Mouse (Mus musculus) megakaryocyte, adult 5-6 weeks (primary cell): ENCODE data around the gene AL607142.1. TPM values are rescaled to one million over a fixed set of nuclear protein-coding genes. Genes with fewer than 3 reads are reported as not detected.
A peak's percentile ranks its signal among the peaks of the same experiment; 100 is the strongest.

Source experiments
- ATAC-seq: 2 replicates; pipeline ENCODE4 v1.8.0; 2016; ENCODE audit warnings: mild to moderate bottlenecking, inconsistent platforms; ENCODE audit not compliant: poor library complexity, severe bottlenecking
- total RNA-seq, 2 experiments: library from RNA; stranded (forward) in 1 of 2; stranded (reverse) in 1 of 2; fragments of 153-499, 151-499 nt in 1 of 2; fragments of 221-1000, 200-1000 nt in 1 of 2; gene quantifications; 2 replicates each; pipeline versions ENCODE4 v1.2.3 to v1.2.4; 2015 to 2017

The AL607142.1 gene
- total RNA-seq, 2 experiments from 2014 or later: not detected

- ATAC-seq: peak; percentile 84
These were observed 10.7 kb upstream of the AL607142.1 start for GRCm38 (mm10) chr4:120054145-120054544.

GRCm38 (mm10) chr4:120056451-120056850 is 8.3 kb upstream of the AL607142.1 start:
- ATAC-seq: no peak

GRCm38 (mm10) chr4:120057529-120057928 is 7.3 kb upstream of the AL607142.1 start:
- no peak for ATAC-seq

GRCm38 (mm10) chr4:120058157-120058556 is 6.6 kb upstream of the AL607142.1 start:
- ATAC-seq: no peak

- ATAC-seq: no peak
These were observed 6.0 kb upstream of the AL607142.1 start for GRCm38 (mm10) chr4:120058794-120059193.

GRCm38 (mm10) chr4:120061727-120062126 is 3.1 kb upstream of the AL607142.1 start:
- peak; percentile 90 for ATAC-seq

- ATAC-seq: no peak
These were observed 2.6 kb upstream of the AL607142.1 start for GRCm38 (mm10) chr4:120062198-120062597.

- ATAC-seq: no peak
These were observed 2.0 kb upstream of the AL607142.1 start for GRCm38 (mm10) chr4:120062754-120063153.

GRCm38 (mm10) chr4:120063353-120064124 is 1.3 kb upstream of the AL607142.1 start:
- ATAC-seq: no peak

GRCm38 (mm10) chr4:120066841-120067591 is 2.2 kb downstream of the AL607142.1 start:
- no peak for ATAC-seq

GRCm38 (mm10) chr4:120067592-120068235 is 2.9 kb downstream of the AL607142.1 start:
- no peak for ATAC-seq

GRCm38 (mm10) chr4:120068883-120069581 is 4.2 kb downstream of the AL607142.1 start:
- no peak for ATAC-seq

- ATAC-seq: no peak
These were observed 4.8 kb downstream of the AL607142.1 start for GRCm38 (mm10) chr4:120069582-120069980.

- ATAC-seq: no peak
These were observed 6.6 kb downstream of the AL607142.1 start for GRCm38 (mm10) chr4:120071411-120071810.

- ATAC-seq: no peak
These were observed 7.2 kb downstream of the AL607142.1 start for GRCm38 (mm10) chr4:120071842-120072507.

GRCm38 (mm10) chr4:120074061-120074460 is 9.3 kb downstream of the AL607142.1 start:
- ATAC-seq: no peak

GRCm38 (mm10) chr4:120077322-120077721 is 12.5 kb downstream of the AL607142.1 start:
- no peak for ATAC-seq

- no peak for ATAC-seq
These were observed 17.7 kb downstream of the AL607142.1 start for GRCm38 (mm10) chr4:120082527-120082926.

- ATAC-seq: no peak
These were observed 18.9 kb downstream of the AL607142.1 start for GRCm38 (mm10) chr4:120083700-120084099.

- no peak for ATAC-seq
These were observed 24.7 kb downstream of the AL607142.1 start for GRCm38 (mm10) chr4:120089536-120089935.
